Mouse (Mus musculus) right cerebral cortex, postnatal 25 days (tissue): ENCODE measurements around the gene Ncoa5.

Source experiments
- DNase-seq: peaks from one replicate; pipeline ENCODE4 v3.0.0; 2022

Ncoa5 gene

DNA sequence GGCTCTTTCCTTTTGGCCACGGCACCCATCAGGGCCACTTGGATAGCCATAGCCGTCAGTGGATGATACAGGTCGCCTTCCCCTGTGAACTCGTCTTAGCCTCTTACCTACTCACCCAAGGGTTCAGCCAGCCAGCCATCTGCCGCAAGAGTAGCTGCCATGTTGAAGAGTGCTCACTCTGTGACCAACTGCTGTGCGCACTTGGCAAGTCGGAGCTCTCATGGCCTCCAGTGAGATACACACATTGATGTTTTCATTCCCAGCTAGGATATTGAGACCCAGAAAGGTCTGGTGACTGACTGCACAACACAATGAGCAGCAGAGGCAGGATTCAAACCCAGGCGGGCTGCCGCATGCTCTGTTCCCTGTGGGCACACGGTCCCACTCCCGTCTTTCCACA is 40.5 kb downstream of the Ncoa5 start:
- no peak for DNase-seq

GRCm38 (mm10) chr2:164991808-164992207 is 42.9 kb downstream of the Ncoa5 start:
- no peak for DNase-seq

- no peak for DNase-seq
These were observed 43.6 kb downstream of the Ncoa5 start for GRCm38 (mm10) chr2:164991111-164991510.

DNA sequence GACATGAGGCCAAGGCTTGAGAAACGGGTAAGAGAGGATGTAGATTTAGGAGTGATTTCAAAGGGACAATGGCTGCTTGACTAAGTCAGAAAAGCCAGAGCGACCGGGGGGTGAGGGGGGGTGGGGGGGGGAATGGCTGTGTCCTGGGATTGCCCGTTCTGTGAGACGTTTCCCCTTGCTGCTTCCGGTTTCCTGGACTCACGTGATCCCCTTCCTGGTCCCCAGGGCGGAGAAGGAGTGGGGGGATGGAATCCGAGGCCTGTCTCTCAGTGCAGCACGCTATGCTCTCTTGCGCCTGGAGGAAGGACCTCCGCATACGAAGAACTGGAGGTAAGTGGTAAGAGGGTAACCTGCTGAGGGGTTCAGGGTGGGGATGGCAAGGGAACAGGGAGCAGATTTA is 45.9 kb downstream of the Ncoa5 start:
- DNase-seq = no peak

DNA sequence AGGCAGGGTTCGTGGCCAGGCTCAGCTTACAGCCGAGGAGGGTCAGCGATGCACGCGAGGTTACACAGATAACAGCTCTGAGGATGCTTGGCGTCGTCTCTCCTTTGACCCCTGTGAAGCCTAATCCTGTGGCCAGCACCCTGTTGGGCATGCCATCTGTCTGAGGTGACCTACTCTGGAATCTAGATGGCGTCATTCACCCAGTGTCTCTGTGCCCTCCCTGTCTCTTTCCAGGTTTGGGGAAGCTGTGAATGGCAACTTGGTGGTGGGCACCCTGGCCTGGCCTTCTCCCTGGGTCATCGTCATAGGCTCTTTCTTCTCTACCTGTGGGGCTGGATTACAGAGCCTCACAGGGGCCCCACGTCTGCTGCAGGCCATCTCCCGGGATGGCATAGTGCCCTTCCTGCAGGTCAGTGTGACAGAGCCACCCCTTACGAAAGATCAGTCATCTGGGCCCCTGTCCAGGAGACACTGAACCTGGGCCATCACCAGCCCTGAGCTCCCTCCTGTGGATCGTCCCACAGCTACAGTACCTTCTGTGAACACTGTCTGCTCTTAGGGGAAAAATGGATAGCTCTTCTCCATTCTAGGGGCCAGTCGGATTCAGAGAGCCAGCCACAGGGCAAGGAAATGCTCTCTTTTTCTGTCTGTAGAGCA is 48.2 kb downstream of the Ncoa5 start:
- no peak for DNase-seq

- no peak for DNase-seq
These were observed 48.7 kb downstream of the Ncoa5 start for GRCm38 (mm10) chr2:164985962-164986361.

DNA sequence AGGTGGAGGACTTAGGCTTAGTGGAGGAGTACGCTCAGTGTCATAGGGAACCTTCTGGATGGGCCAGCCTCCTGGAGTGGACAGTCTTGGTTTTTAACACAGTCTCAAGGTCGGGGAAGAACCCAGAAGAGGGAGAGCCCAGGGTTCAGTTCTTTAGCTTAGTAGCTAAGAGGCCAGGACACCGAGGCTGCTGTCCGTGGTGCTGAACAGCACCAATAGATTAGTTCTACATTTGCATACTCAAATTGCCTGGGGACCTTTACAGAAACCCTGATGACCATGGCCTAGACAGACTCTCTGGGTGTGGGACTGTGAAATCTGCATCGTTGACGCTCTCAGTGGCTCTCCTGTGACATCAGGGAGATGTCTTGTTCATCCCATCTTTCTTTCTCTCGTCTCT is 54.9 kb downstream of the Ncoa5 start:
- DNase-seq = no peak

- no peak for DNase-seq
These were observed 59.1 kb downstream of the Ncoa5 start for GRCm38 (mm10) chr2:164975611-164976010.

DNA sequence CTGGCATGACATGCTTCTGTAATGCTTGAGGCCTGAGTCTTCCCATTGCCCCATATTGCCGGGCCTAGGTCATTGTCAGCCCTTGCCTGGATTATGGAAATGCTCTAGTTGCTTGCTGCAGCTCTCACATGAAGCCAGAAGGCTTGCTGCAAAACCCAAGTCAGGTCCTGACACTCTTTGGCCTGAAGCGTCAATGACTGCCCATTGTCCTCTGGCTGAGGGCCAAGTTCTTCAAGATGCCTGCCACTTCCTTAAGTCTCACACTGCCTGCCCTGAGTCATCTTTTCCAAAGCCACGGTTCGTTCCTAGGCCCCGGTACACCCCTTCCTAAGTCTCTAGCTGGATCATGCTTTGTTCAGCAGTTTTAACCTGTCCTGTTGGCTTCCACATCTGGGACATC is 62.0 kb downstream of the Ncoa5 start:
- no peak for DNase-seq

DNA sequence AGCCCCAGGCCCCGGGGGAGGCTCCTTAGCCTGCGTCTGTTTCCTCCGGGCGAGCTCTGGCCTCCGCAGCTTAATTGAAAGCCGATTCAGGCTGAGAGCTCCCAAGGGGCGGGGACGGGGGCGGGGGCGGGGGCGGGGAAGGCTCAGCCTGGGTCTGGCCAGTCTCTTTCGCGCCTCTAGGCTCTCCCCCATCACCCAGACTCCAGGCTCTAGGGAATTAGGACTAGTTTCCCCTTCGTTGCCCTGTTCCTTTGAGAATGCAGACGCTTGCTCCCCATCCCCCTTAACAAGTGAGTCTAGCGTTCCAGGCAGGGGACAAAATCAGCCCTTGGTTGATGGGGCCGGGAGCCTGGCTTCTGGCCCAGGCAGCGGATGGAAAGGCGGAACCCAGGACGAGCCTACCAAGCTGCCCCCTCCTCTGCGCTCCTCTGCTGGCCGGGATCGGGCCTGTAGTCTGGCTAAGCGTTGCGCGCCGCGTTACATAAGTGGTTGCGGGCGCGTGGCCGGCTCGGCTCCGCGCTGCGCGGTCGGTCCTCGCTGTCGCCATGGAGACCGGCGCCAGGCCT is 64.0 kb downstream of the Ncoa5 start:
- peak; percentile 84 for DNase-seq

DNA sequence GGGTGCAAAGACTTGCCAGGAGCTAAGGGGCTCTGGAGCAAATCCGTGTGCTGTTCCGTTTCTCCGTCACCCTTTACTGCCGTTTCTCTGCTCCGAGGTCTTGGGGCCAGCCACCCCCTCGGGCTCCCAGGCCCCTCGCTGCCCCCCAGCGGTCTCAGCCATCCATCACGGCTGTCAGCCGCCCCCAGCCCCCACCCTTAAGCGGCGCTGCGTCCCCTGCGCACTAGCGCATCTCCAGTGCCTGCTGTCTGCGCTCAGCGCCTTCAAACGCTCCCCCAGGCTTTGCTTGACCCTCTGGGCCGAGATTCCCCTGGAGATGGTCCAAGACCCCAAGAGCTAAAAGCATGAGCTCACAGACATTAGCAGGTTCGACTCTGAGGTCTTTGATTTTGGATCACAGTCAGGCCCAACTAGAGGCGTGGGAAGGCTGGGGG is 65.3 kb downstream of the Ncoa5 start:
- DNase-seq = peak; percentile 63

DNA sequence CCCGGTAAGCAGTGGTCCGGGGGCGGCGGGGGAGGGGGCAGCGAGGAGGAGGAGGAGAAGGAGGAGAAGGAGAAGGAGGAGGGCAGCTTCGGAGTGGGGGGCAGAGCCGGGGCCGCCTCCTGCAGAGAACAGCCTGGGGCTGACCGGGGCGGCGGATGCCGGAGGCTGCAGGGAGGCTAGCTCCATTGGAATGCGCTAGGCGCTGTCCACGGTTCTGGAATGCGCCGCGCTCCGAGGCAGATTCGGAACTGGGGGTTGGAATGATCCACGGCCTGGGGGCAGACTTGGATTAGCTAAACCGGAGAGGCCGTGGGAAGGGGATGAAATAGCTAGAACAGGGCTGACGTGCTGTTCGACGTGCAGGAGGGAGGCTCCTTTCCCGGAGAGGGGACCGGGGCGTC is 66.2 kb downstream of the Ncoa5 start:
- DNase-seq = peak; percentile 52

- DNase-seq = peak; percentile 85
These were observed 66.8 kb downstream of the Ncoa5 start for GRCm38 (mm10) chr2:164967761-164968440.

- peak; percentile 44 for DNase-seq
These were observed 67.5 kb downstream of the Ncoa5 start for GRCm38 (mm10) chr2:164967193-164967592.

DNA sequence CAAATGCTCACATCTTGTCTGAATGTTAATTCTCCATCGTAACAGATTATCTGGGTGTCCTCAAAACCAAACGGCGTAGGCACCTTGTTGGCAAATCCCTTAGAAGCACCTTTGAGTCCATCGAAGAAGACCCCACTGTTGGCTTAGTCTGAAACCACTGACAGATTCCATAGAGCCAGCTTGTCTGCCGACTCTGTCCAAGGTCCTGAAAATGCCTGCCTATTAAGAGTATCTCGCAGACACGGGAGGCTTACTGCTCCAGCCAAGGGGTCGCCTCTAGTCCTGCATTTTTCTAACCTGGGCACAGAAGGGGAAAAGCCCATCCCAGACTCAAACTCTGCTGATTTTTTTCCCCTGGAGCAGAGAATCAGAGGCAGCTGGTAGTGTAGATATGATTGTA is 68.3 kb downstream of the Ncoa5 start:
- DNase-seq = no peak

DNA sequence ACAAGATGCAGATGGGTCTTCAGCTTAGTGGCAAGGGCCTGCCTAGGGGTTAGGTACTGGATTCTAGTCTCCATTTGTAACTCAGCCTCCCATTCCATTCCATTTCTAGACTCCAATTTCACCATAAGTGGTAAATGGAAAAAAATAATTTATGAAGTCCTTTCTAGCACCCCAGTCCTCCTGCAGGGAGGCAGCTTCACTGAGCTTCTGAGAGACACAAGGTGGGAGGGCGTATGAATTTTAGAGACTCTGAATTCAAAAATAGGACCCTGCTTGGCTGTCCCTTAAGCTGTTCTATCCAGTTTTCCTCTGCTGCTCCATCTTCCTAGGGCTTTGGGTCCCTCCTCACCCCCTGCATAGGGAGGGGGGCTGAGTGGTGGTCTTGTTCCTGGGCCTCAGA is 69.7 kb downstream of the Ncoa5 start:
- no peak for DNase-seq

DNA sequence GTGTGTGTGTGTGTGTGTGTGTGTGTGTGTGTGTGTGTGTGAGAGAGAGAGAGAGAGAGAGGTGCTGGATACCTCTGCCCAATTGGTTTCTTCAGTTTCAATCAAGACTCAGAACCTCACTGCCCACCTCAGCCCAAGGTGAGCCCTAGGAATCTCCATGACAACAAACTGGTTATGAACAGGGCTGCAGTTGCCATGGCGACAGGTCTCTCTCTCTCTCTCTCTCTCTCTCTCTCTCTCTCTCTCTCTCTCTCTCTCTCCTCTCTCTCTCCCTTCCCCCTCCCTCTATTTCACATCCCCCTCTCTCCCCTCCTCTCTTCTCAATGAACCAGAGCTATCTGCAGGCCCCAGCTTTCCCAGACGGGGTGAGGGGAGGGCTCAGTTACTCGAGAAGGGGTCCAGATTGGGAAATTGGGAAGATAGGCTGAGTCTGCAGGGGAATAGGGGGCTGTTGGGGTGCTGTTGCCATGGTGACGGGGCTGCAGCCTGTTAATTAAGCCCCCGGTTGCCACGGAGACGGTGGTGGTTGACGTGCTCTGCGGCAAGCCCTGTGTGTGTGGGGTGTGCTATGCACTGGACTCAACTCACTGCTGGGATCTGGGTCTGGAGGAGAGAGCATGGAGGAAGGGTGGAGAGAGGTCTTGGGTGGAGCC is 70.3 kb downstream of the Ncoa5 start:
- DNase-seq = peak; percentile 50

DNA sequence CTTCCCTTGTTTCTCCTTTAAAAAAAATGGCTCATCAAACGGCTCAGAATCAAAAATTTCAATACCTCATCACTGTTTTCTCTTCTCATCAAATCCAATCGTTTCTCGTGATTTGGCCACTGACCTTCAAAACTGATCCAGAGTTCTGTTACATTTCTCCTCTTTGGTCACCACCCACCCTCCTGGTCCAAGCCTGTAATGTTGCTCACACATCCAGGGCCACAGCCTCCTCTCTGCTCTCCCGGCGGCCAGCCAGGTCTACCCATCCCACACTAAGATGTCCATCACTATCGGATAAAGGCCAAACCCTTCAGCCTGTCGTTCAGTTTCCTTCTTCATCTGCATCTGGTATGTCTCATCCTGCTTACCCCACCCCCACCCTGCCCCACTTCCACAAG is 72.5 kb downstream of the Ncoa5 start:
- DNase-seq = no peak

DNA sequence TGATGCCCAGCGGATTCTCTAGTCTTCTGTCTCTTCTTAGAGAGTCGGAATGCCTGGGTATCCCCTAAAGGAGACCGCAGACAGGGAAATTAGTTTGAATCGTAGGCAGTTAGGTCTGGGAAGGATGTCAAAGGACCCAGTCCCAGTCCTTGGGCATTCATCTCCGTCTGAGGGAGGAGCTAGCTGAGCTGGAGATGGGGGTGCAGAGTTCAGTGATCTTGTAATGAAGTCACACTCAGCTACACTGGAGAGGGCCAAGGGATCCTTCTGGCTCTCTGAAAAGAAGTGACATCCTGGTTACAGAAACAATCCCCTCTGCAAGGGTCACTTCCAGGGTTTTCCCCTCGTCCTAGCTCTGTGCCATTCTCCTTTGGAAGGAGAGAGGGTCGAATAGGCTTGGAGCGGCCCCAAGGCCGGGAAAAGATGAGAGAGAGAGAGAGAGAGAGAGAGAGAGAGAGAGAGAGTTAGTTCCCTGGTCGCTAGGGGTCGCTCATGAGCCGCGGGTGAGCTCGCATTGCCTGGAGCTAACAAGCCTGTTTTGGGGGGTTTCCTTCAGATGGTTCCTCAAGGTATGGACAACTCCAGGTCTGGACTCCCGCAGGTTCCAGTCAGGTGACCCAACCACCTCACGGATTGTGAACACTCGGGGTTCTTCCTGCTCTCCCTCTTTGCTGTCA is 73.0 kb downstream of the Ncoa5 start:
- peak; percentile 73 for DNase-seq

- peak; percentile 76 for DNase-seq
These were observed 73.8 kb downstream of the Ncoa5 start, which contains the start of gene Slc12a5 for GRCm38 (mm10) chr2:164960716-164961441. TSS of gene Slc12a5 (plus strand) at chr2:164960802.

DNA sequence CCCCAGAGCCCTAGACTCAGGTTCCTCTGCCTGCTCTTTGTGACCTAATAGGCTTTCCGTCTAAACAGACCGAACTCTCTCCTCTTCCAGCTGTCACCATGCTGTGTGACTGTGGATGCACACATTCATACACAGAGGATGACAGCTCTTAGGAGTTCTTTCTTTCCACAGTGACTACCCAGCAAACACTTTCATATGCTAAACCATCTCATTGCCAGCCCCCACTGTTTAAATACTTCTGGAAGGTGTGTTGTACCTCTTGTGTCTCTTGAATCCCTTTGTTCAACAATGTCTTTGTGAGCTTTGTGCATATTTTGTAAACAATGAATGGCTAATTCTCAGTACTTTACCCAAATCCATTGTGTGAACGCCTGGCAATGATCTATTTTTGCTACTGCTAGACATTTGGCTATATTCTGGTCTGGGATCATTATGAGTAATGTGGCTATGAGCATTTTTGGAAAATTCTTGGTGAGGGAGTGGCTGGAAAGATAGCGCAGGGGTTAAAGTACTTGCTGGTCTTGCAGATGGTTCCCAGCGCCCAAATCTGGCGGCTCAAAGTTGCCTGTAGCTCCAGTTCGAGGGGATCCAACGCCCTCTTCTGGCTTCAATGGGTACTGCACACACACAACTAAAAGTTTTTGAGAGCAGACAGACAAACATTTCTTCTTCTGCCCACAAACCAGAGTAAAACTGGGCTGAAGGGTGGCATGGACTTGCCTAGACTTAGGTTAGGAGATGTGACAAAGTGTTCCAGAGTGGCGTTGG is 76.9 kb downstream of the Ncoa5 start:
- DNase-seq = no peak

- no peak for DNase-seq
These were observed 78.5 kb downstream of the Ncoa5 start for GRCm38 (mm10) chr2:164956195-164956594.
